Mouse (Mus musculus) adrenal gland, postnatal 36 days (tissue): ENCODE measurements around the gene Cx3cr1. TPM values are rescaled to one million over a fixed set of nuclear protein-coding genes. Genes with fewer than 3 reads are reported as not detected.
A peak's percentile ranks its signal among the peaks of the same experiment; 100 is the strongest.

Source experiments
- DNase-seq, 2 experiments: peaks; one replicate each; pipeline ENCODE4 v3.0.0; 2021; ENCODE audit warnings: mixed read lengths in 1 of 2
- total RNA-seq, 2 experiments: library from RNA; stranded (reverse); gene quantifications; 2 replicates each; pipeline ENCODE4 v1.2.3; 2021

Gene Cx3cr1
- total RNA-seq, 2 experiments from 2014 or later, result 3.4 to 6.8 TPM

DNA sequence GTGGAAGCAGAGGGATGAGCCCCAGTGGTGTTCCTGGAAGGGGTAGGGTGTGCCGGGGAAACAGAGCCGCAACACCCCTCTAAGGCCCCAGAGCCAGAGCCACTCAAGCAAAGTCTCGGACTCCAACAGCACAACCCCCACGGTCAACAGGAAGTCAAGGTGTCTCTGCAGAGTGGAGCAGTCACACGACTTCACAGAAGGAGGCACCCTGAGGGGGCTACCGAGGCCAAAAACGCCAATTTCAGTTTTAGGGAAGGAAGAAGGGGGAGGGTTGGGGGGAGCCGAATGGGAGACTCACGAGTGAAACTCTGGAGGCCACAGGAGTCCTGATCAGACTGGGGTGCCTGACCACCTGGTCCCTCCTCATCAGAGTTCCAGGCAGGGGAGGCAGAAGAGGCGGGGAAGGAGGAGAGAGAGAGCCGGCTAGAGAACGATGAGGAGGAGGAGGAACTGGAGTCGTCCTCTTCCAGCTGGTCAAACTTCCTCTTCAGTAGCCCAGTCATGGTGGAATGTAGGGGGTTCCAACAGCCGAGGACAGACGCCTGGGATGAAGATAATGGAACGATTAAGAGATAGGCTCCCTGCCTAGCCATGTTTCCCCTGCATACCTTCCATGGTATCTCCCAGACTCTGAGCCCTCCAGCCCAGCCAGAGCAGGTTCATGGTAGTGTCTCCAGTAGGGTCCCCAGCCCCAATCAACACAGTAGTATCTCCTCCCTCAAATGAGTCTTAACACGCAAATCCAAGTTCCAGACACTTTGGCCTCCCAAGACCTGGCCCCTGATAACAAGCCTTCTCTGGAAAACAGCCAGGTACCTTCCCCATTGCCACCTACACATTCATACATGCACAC, 92.7 kb downstream of the Cx3cr1 start:
- DNase-seq, result no peak

- DNase-seq, result no peak
Measured at GRCm38 (mm10) chr9:119975286-119975685, 94.4 kb downstream of the Cx3cr1 start.

GRCm38 (mm10) chr9:119974609-119975008, 95.1 kb downstream of the Cx3cr1 start:
- no peak for DNase-seq

DNA sequence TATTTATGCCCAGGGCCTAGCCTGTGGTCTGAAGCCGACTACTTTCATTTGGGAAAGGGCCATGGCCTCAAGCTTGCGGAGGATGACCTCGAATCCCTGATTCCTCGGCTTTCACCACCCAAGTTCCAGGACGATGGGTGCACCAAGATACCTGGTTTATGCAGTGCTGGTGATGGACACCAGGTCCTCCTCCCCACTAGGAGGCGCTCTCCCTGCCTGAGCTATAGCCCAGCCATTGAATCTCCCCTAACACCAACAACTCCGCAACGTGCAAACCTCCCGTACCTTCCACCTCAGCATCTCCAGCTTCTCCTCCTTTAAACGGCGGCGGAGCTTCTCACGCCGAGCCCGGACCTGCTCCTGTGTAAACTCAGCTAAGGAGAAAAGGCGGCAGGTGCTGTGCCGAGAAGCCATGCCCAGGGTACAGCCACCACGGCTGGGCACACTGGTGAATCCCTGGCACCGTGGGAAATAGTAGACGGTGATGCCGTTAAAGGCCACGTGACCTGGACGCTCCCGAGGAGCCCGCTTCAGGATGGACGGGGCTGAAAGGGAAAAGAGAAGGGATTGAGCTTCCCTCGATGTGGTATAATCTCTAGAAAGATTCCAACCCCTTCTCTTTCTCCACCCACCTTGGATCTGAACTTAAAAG, 95.7 kb downstream of the Cx3cr1 start:
- peak in 1 of 2 experiments; percentile 46 for DNase-seq

DNA sequence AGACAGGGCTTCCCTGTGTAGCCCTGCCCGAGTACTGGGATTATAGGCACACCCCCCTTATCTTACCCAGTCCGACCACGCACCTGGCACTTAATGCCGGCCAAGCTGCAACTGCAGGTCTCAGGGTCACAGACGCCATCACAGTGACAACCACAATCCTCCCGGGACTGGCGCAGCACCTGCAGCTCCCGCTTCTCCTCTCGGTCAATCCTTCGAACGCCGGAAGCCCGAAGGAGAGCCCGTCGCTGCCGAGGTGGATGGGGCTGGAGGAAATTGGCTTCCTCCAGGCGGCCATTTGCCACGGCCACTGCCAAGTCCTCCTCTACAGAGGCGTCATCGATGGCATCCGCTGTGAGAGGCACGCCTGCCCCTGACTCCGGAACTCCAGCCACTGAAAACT, 96.4 kb downstream of the Cx3cr1 start:
- DNase-seq, result no peak

DNA sequence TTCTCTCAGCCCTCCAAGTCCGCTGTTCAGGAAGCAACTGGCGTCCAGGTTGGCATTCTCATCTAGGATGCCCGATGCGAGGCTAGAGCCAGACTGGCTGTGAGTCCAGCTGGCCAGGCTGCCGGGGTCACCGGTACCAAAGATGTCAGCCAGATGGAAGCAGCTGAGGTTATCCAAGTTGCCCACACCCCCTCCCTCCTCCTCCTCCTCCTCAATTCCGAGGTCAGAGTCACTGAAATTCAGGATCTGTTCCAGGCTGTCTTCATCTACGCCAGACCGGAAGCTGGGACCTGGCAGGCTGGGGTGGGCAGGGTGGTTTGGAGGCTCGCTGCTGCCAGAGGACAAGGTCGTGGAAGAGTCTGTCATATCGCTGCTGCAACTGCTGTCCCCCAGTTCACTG, 97.1 kb downstream of the Cx3cr1 start:
- DNase-seq, result peak in 1 of 2 experiments; percentile 32

DNA sequence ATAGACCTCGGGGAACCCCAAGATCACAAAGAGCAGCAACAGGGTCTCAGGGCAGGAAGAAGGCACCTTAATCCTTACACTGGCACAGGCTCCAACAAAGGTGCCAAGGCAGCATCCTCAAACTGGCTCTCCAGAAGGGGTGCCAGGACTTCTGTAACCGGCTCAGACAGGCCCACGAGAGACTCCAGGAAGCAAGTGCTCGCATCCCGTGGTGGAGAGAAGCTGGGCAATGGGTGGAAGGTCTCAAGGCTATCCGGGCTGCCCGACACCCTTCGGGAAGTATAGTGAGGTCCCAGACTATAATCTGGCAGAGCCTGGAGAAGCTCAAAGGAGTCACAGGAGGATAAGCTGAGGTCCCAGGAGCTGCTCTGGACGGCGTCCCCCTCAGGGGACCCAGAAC, 97.5 kb downstream of the Cx3cr1 start:
- DNase-seq, result no peak

- DNase-seq, result peak in 1 of 2 experiments; percentile 51
Measured at GRCm38 (mm10) chr9:119970763-119971656, 98.7 kb downstream of the Cx3cr1 start.

DNA sequence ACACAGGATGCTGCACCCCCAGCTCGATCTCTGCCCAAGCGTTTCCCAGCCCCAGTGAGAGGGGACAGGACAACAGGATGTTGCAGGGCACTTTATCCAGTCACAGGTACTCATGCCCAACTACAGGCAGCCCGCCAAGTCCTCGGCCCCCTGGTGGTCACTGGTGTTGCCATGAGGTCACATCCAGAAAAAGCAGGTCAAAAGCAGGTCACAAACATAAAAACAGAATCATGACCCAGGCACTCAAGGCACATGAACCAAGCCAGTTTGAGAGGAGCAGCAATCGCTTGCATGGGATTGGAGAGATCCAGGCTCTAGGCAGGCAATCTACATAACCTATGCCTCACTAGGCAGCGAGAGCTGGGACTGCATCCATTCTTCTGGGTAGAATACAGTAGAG, 99.5 kb downstream of the Cx3cr1 start:
- peak; percentile 66 to 78 for DNase-seq

DNA sequence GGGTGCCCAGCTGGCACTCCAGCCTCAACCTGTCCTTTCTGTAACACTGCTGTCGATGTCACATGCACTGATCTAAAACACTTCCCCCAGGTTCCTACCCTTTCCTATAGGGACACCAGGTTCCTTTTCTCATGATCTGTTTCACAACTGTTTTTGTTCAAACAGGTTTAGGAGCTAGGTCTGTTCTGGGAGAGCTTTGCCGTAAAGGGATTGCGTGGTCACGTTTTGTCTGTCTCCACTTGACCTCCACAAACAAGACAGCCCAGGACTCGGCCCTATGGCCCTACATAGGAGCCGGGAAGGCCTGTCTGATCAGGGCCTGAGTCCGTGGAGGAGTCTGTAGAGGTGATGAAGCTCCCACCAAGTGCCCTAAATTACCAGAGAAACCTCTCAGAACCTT, 99.9 kb downstream of the Cx3cr1 start:
- no peak for DNase-seq

DNA sequence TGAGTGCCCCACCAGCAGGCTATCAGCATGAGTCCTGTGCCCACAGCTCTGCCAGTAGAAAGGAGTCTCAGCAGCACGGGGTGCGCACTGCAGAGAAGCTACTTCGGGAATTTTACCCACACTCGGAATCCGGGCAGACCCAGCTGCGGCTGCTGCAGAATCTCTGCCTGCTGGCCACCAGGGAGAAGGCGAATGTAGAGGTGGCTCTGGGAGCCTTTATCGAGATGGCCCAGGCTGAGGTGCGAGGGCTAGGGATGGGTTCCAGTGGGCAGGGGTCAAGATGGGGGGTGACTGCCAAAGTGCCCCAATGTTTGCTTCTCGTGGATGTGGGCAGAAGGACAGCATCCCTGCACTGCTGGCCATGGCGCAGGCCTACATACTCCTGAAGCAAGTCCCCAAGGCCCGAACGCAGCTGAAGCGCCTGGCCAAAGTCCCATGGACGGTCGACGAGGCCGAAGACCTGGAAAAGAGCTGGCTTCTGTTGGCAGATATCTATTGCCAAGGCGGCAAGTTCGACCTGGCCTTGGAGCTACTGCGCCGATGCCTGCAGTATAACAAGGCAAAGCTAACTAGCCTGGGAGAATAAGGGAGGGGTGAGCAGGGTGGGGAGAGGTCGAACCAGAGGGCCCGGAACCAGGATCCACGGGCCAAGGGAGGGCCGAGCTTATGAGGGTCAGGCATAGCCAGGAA, 103.3 kb downstream of the Cx3cr1 start:
- no peak for DNase-seq

- no peak for DNase-seq
Measured at GRCm38 (mm10) chr9:119965186-119965585, 104.5 kb downstream of the Cx3cr1 start.

- DNase-seq, result peak; percentile 35 to 42
Measured at GRCm38 (mm10) chr9:119964206-119964605, 105.5 kb downstream of the Cx3cr1 start.

GRCm38 (mm10) chr9:119962987-119963667, 106.6 kb downstream of the Cx3cr1 start:
- DNase-seq, result peak; percentile 85 to 92

DNA sequence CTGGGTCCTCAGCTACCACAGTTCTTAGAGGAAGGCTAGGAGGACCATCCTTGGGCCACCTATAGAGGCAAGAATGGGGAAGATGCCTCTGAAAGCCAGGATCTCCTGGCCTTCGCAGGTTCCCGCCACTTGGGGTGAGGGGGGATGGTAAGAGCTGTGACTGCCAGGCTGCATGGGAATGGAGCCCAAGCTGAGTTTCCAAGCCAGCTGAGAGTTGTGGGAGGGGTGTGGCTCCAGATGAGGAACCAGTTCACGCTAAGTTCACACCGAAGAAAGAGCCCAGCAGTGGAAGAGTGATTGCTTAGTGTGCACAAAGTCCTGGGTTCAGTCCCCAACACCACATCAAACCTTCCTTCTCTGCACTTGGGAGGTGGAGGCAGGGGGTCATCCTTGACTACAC, 107.5 kb downstream of the Cx3cr1 start:
- DNase-seq, result no peak

DNA sequence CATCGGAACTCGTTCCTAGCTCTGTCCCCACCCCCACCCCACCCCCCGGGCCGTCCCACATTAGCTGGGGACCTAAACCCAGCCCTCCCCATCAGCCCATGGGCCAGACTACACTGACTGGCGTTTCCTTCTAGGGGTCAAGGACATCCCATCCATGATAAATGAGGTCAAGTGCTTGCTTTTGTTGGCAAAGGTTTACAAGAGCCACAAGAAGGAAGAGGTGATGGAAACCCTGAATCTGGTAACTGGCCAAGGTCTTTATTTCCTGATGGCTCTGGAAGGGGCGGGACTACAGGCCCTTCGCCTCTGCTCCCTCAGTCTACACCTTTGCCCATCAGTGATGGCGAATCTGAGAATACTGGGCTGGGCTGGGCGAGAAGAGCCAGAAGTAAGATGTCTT, 110.8 kb downstream of the Cx3cr1 start:
- peak in 1 of 2 experiments; percentile 43 for DNase-seq

GRCm38 (mm10) chr9:119951388-119951787, 118.3 kb downstream of the Cx3cr1 start:
- no peak for DNase-seq

DNA sequence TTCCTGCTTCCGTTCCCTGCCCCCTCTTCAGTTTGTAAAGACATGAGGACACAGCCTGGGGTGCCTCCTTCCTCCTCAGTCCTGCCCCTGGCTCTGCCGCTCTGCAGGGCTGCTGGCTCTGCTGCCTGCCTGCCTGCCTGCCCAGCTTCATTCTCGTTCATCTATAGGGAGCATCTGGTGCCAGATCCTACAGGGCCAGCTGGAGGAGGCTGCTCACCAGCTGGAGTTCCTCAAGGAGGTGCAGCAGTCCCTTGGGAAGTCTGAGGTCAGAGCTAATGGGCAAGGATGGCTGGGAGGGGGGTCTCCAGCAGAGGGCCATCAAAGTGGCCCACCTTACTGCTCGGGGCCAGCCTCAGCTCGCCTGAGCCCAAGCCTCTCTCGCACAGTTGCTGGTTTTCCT, 119.2 kb downstream of the Cx3cr1 start:
- no peak for DNase-seq

- DNase-seq, result no peak
Measured at GRCm38 (mm10) chr9:119948804-119949203, 120.9 kb downstream of the Cx3cr1 start.

DNA sequence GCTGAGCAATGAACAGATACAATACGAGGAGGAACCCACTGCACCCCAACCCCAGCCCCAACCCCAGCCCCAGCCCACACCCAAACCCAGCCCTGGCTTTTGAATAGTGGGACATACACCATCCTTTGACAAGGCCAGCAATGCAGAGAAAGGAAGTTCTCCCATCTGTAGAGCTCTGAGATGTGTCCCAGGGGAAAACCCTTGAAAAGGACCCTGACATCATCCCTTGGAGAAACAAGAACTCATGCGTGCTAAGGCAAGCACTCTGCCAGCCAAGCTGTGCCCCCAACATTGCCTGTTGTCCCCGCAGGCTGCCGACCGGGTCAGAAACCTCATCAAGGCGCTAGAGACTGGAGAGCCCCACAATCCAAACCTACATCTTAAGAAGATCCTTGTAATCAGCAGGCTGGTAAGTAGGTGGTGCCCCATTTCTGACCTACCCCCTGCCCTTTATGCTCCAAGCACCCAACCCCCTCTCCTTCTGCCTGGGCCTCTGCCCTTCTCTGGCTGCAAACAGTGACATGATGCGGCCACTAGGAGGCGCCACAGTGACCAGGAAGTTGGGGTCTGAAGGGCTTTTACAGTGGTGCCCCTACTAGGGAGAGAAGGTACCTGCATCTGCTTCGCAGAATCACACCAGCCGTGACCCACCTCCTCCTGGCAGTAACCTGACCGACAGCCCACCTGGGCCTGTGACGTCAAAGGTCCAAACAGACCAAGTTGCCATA, 124.3 kb downstream of the Cx3cr1 start:
- peak in 1 of 2 experiments; percentile 32 for DNase-seq

- DNase-seq, result no peak
Measured at GRCm38 (mm10) chr9:119943326-119943725, 126.4 kb downstream of the Cx3cr1 start.
